Mouse (Mus musculus) liver, embryonic 14.5 days (tissue): Measurements from ENCODE around the gene Foxj1. TPM values are rescaled to one million over a fixed set of nuclear protein-coding genes. Genes with fewer than 3 reads are reported as not detected.
A peak's percentile ranks its signal among the peaks of the same experiment; 100 is the strongest.

Experiments
- ATAC-seq: fragments of 200-750 bp; cut with Nextera tagmentation; 2 replicates; pipeline ENCODE4 v1.8.0; 2017; ENCODE audit warnings: moderate number of reproducible peaks, mild to moderate bottlenecking, moderate library complexity; ENCODE audit not compliant: insufficient read depth
- DNase-seq, 3 experiments: peaks; one replicate each; pipeline ENCODE4 v3.0.0-alpha.2; 2012 to 2013; ENCODE audit warnings: low read depth in 3 of 3, low spot score in 3 of 3
- H3K27ac ChIP-seq: fragments of 300-500 bp; sonication (generic); 2 replicates; pipeline ENCODE4 v1.5.1; 2014; ENCODE audit warnings: moderate library complexity, mild to moderate bottlenecking, control low read depth, inconsistent platforms
- H3K27me3 ChIP-seq: fragments of 300-500 bp; sonication (generic); 2 replicates; pipeline ENCODE4 v1.6.1; 2014; ENCODE audit warnings: mild to moderate bottlenecking, low read length, moderate library complexity; ENCODE audit not compliant: control insufficient read depth, insufficient read depth
- H3K36me3 ChIP-seq: fragments of 300-500 bp; sonication (generic); replicated peaks from 2 replicates; pipeline ENCODE4 v1.6.1; 2014; ENCODE audit warnings: low read depth; ENCODE audit not compliant: control insufficient read depth, insufficient read depth
- H3K4me1 ChIP-seq, 2 experiments: fragments of 200-500 bp in 1 of 2; fragments of 300-500 bp in 1 of 2; sonication (generic) in 1 of 2; replicated peaks; 2 replicates each; pipeline ENCODE4 v1.6.1; 2012 to 2014; ENCODE audit warnings: antibody characterized with exemption in 1 of 2, inconsistent platforms in 1 of 2, low read length in 1 of 2; ENCODE audit not compliant: control insufficient read depth in 2 of 2, insufficient read depth in 2 of 2
- H3K4me2 ChIP-seq: fragments of 300-500 bp; sonication (generic); 2 replicates; pipeline ENCODE4 v1.6.1; 2014; ENCODE audit warnings: low read depth, mild to moderate bottlenecking, control low read depth, moderate library complexity
- H3K4me3 ChIP-seq, 2 experiments: fragments of 200-500 bp in 1 of 2; fragments of 300-500 bp in 1 of 2; sonication (generic) in 1 of 2; 2 replicates each; pipeline ENCODE4 v1.5.1; 2012 to 2014; ENCODE audit warnings: low read depth in 2 of 2, low read length in 2 of 2, mild to moderate bottlenecking in 2 of 2, control low read depth in 1 of 2, inconsistent platforms in 1 of 2, moderate library complexity in 1 of 2; ENCODE audit not compliant: insufficient read depth in 1 of 2
- H3K9ac ChIP-seq: fragments of 300-500 bp; sonication (generic); replicated peaks from 2 replicates; pipeline ENCODE4 v1.6.1; 2014; ENCODE audit warnings: mild to moderate bottlenecking, control low read depth, moderate library complexity
- H3K9me3 ChIP-seq: fragments of 300-500 bp; sonication (generic); 2 replicates; pipeline ENCODE4 v1.6.1; 2016; ENCODE audit warnings: low read length, mixed read lengths; ENCODE audit not compliant: control insufficient read depth
- CTCF ChIP-seq: IDR thresholded peaks from 2 replicates; pipeline ENCODE4 v1.5.1; 2016; ENCODE audit warnings: antibody characterized with exemption, low read depth, control low read depth
- EP300 ChIP-seq: IDR thresholded peaks from 2 replicates; pipeline ENCODE4 v1.6.1; 2016; ENCODE audit warnings: antibody characterized with exemption, low read depth
- WGBS: fragments of 180-500 bp; shearing (Covaris S2); extraction: QIAGEN DNeasy Blood & Tissue Kit; methylation state at CpG from one replicate; pipeline ENCODE4 v1.1.7; 2014; ENCODE audit not compliant: insufficient replicate concordance; 5-methylcytosine and 5-hydroxymethylcytosine counted together
- polyA plus RNA-seq, 2 experiments: library from polyadenylated mRNA; depleted of rRNA in 1 of 2; stranded (reverse) in 1 of 2; unstranded in 1 of 2; fragments of >200 nt; fragmentation: Nextera tagmentation in 1 of 2; extraction: Ambion mirVana in 1 of 2; gene quantifications; 2 replicates each; pipeline versions ENCODE4 v1.2.1 to v1.2.3; 2012 to 2014

Gene Foxj1
- polyA plus RNA-seq, 2 experiments = 0.76 to 1.2 TPM

DNA sequence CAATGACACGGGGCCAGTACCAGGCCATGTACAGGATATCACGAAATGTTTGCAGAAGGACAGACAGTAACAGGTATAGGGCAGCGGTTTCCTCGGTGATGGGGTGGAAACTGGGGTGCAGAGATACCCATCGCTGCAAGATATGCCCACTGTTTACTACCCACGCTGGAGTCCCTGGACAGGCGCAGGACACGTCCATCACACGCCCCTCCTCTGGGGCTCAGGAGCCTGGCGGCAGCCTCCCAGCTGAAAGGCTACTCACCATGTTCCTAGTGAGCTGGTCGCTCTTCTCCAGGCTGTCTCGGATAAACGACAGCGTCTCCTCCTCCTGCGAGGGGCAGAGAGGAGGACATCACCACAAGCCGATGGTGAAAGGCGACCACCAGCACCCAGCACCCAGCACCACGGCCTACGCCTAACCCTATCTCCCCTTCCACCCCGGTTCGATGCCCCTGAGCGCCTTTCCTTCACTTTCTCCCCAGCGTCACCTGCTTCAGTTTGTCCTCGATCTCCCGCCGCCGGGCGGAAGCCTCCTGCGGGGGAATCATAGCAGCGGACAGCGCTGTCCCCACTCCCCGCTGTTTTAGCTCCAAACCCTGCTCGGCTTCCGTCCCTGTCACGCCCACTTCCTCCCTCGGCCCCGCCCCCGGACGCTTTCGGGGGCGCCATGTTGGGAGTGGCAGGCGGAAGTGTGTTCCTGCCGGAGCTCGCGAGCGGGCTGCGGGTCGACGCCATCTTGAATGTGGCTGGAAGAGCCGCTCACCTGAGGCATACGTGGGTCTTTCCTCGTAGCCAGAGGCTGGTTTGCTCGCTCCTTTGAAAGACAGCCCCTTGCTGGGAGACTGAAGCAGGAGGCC is 28.8 kb downstream of the Foxj1 start:
- WGBS = 1% methylated on average over 53 of the region's 53 CpGs

DNA sequence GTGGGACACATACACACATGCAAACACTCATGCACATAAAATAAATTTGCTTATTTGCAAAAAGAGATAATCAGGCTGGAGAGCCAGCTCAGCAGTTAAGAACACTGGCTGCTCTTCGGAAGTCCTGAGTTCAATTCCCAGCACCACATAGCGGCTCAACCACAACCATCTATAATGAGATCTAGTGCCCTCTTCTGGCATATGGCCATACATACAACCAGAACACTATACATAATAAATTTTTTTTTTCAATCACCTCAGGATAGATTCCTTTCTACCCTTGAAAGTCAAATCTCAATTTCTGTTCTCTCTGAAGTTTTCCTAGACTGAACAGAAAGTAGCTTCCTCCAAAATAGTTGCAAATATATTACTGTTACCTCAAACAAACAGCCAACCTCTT is 29.8 kb downstream of the Foxj1 start:
- peak overlapping the region; percentile 85 for H3K4me2 ChIP-seq
- WGBS = 87% methylated on average over 2 of the region's 2 CpGs
- H3K4me3 ChIP-seq = peak overlapping the region in 1 of 2 experiments; percentile 77; a peak in 1 of 4 replicates
- peaks cover 2% of the 10 kb centered on the region; the same call in 1 of the 2 replicates for H3K36me3 ChIP-seq
- H3K4me1 ChIP-seq = peaks cover 19 to 26% of the 10 kb centered on the region in 2 experiments
- no peak overlapping the region for H3K9ac ChIP-seq
- H3K9me3 ChIP-seq = no peaks in the 10 kb centered on the region; the same call in 1 of the 2 replicates
- H3K27ac ChIP-seq = no peak overlapping the region
- TF ChIP-seq CTCF (no peak), EP300 (no peak)
- no peaks in the 10 kb centered on the region for H3K27me3 ChIP-seq
- ATAC-seq = no peak
- DNase-seq = no peak

More for the DNA sequence above, 28.8 kb downstream of the Foxj1 start:
- DNase-seq (peak; percentile 87 to 90 (median 87)), ATAC-seq (peak; percentile 76)
- TF ChIP-seq EP300 (no peak), CTCF (no peak)
- Histone ChIP-seq H3K4me1 (peaks cover 19 to 26% of the 10 kb centered on the region in 2 experiments), H3K27ac (peak overlapping the region; percentile 83), H3K9ac (peak overlapping the region; percentile 76), H3K9me3 (no peaks in the 10 kb centered on the region; the same call in 1 of the 2 replicates), H3K27me3 (no peaks in the 10 kb centered on the region), H3K4me3 (peak overlapping the region; percentile 77 to 83), H3K4me2 (peak overlapping the region; percentile 85), H3K36me3 (peaks cover 2% of the 10 kb centered on the region; the same call in 1 of the 2 replicates)

DNA sequence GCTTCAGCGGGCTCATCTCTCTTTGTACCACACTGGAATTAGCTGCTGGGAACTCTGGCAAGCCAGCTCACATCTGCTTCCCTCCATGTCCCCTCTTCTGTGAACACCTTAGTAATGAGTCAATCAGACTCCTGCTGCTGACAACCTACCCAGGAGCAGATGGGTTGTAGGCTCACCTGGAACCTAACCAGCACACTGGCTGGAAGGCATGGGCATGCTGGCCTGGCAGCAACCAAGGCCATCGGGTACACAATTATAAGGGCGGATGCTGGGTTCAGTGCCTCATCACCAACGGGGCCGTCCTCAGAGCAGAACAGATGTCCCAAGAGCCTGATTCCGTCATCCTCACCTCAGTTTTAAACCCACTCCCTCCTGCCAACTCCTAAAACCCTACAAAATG is 36.6 kb downstream of the Foxj1 start:
- Histone ChIP-seq H3K9me3 (no peaks in the 10 kb centered on the region), H3K9ac (no peak overlapping the region), H3K4me2 (no peak overlapping the region), H3K27ac (no peak overlapping the region), H3K36me3 (no peaks in the 10 kb centered on the region; the same call in 1 of the 2 replicates), H3K27me3 (no peaks in the 10 kb centered on the region), H3K4me1 (no peaks in the 10 kb centered on the region), H3K4me3 (no peak overlapping the region)
- WGBS = 76% methylated on average over 6 of the region's 6 CpGs
- no peak for TF ChIP-seq CTCF
- TF ChIP-seq EP300 = no peak
- ATAC-seq = no peak
- no peak for DNase-seq

DNA sequence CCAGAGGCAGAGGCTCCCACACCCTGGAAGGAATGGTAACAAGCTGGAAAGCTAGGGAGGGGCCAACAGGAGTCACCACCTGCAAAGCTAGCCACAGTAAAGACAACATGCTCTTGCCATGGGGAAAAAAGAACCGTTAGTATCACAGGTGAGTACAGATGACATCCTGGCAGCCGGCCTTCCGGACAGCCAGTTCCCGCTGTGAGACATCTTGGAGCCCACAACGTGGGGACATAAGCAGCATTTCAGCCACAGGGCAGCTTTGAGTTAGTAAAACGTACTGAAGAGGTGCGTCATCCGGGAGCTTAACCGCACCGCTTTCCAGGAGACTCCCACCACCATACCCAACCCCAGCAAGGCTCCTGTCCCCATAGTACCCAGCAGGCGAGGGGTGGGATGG is 37.0 kb downstream of the Foxj1 start:
- Histone ChIP-seq H3K4me2 (no peak overlapping the region), H3K36me3 (no peaks in the 10 kb centered on the region)

DNA sequence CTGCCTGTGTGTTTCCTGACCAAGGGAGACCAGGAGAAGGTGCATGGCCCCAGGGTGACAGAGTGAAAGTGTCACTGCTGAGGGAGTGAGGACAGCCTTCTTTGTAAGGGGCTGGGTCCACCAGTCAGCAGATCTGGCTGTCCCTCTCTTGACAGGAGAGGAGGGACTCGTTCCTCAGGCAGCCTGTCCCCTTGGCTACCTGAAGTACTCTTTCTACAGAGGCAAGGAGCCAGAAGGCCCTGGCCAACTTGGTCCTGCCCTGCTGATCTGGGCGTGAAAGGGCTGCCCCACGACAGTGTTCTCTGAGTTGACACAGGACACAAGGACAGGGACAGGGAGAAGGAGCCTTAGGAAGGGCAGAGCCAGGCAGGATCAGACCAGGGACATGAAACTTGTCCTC is 38.2 kb downstream of the Foxj1 start:
- Histone ChIP-seq H3K4me3 (no peak overlapping the region), H3K4me2 (no peak overlapping the region), H3K9me3 (no peaks in the 10 kb centered on the region), H3K27ac (no peak overlapping the region), H3K27me3 (no peaks in the 10 kb centered on the region), H3K9ac (no peak overlapping the region), H3K36me3 (no peaks in the 10 kb centered on the region), H3K4me1 (no peaks in the 10 kb centered on the region)
- 64% methylated on average over 3 of the region's 3 CpGs for WGBS
- TF ChIP-seq CTCF (no peak), EP300 (no peak)
- DNase-seq (no peak), ATAC-seq (no peak)

More for the DNA sequence above, 37.0 kb downstream of the Foxj1 start:
- 84% methylated on average over 11 of the region's 11 CpGs for WGBS
- ATAC-seq (no peak), DNase-seq (no peak)
- H3K4me1 ChIP-seq = no peaks in the 10 kb centered on the region
- H3K9ac ChIP-seq = no peak overlapping the region
- no peak overlapping the region for H3K4me3 ChIP-seq
- no peaks in the 10 kb centered on the region for H3K9me3 ChIP-seq
- TF ChIP-seq EP300 = no peak
- no peaks in the 10 kb centered on the region for H3K27me3 ChIP-seq
- no peak overlapping the region for H3K27ac ChIP-seq
